Mouse (Mus musculus): ENCODE data around the gene Aacs. TPM values are rescaled to one million over a fixed set of nuclear protein-coding genes. Genes with fewer than 3 reads are reported as not detected.
"Not testable (repeated sequence)": the region's sequence is repeated elsewhere in the genome, so short reads cannot be mapped to it uniquely, and the experiment has no call there.

Aacs gene
- total RNA-seq (2022), result 10 to 100 TPM; 44.9 to 73.7 (median 53.8) TPM

GRCm38 (mm10) chr5:125475601-125476285, at the start of gene Aacs:
Aacs (plus strand) TSS chr5:125475814.
- DNase-seq, result peak; percentile 96

- DNase-seq, result peak; percentile 68
Observed at GRCm38 (mm10) chr5:125426343-125426742, 49.3 kb upstream of the Aacs start.

- not testable (repeated sequence) for DNase-seq
Observed at GRCm38 (mm10) chr5:125432324-125432723, 43.3 kb upstream of the Aacs start.

DNA sequence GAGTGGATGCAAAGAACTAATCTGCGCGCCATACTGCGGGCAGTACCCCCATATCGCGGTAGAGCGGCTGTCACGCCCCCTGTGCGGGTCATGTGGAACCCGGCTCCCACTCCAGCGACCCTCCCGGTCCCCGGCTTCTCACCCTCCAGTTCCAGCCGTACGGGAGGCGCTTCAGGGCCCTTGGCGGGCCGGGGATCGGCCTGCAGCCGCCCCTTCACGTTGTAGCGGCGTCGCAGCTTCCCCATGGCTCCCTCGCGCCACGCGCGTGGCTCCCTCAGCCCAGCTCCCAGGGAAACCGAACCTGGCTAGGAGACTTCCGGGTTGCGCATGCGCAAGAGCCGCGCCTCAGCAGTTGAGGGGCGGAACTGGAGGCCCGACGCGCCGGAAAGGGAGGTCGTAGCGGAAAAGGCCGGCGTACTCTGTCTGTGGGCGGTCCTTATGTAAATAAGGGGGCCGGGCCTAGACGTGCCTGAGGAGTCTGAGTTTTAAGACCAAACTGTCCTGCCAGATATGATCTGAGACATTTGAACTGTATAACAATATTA, 41.7 kb upstream of the Aacs start, which contains the start of gene Dhx37:
Gene Dhx37, minus strand, starts transcription at position 329 of the 545 bp plus-strand sequence.
- peak; percentile 93 for DNase-seq

DNA sequence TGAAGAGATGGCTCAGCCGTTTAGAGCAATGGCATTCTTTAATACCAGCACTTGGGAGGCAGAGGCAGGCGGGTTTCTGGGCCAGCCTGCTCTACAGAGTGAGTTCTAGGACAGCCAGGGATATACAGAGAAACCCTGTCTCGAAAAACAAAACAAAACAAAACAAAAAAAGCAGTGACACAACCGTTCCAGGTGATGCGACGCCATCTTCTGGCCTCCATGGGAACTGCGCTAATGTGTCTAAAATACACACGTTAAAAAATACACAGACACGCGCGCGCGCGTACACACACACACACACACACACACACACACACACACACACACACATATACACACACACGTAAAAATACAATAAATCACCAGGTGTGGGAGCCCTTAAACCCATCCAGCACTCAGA, 41.3 kb upstream of the Aacs start:
- not testable (repeated sequence) for DNase-seq

DNA sequence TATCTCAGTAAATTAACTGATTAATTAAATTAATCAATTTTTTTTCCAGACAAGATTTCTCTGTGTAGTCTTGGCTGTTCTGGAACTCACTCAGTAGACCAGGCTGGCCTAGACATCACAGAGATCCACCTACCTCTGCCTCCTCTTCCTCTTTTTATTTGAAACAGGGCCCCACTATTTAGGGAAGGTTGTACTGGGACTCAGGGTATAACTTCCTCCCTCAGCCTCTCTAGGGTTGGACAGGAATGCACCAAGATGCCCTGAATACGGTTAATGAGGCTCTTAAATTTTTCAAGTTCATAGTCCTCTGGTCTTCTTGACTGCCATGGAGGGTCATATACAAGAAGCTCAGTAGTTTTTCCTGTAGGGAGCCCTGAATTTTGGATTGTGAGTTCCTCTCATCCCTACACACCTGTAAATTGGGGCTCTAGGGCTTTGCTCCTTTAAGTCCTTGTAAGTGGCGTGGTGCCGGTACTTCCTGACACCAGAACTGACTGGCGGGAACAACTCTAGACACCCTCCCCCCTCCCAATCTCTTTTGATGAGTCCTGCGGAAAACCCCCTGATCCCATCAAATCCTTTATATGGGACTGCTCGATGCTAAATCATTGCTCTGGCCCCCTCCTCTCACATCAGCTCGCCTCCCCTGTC, 34.9 kb upstream of the Aacs start:
- DNase-seq, result no peak

DNA sequence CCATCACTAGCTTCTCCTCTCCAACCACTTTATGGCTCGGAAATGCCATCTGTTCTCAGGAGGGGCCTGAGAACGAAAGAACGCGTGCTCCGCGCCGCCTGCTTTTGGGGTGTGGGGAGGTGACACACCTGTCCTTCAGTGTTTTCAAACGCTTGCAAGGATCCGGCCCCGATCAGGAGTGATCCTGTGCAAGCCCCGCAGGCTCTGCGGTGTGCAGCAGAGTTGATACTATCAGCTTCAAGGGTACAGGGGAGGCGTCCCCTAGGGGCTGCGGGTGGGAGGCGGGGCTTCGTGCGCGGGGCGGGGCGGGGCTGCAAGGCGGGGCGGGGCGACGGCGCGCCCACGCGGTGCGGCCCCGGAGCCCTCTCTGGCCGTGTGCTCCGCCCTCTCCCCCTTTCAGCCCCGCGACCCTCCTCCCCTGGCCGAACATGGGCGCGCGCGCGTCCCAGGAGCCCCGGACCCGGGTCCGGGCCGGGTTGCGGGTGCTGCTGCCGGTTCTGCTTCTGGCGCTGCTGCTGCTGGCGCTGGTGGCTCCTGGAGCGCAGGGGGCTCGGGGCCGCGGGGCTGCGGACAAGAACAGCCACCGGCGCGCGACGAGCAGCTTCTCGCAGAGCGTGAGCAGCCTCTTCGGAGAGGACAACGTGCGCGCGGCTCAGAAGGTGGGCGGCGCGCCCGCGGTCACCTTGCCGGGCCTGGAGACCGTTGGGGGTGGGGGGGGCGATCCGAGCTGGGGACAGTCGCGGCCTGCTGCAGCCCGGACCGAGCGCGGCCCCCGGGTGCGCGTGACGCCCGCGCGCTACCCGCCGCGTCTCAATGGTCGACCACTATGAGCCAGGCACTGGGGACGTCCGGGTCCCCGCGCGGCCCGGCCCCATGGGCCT, 34.1 kb upstream of the Aacs start, which contains the start of gene Bri3bp:
Gene Bri3bp, plus strand, starts transcription at position 335 of the 881 bp plus-strand sequence.
- no peak for DNase-seq

GRCm38 (mm10) chr5:125442136-125442995, 33.2 kb upstream of the Aacs start:
- no peak for DNase-seq

GRCm38 (mm10) chr5:125443335-125443734, 32.3 kb upstream of the Aacs start:
- DNase-seq, result no peak

GRCm38 (mm10) chr5:125443915-125444314, 31.7 kb upstream of the Aacs start:
- DNase-seq, result no peak

DNA sequence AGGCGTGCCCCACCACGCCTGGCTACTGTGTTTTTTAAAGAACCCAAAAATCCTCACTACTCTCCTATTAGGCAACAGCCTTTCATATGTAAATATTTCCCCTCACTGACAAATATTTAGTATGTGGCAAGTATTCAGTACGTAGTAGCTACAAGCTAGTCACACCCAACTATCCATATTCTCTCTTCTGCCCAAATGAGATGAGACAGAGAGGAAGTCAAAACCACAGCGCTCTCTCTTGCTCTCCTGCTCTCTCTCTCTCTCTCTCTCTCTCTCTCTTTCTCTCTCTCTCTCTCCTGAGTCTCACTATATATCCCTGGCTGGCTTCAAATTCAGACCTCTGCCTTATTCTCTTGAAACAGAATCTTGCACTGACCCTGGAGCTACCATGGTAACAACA, 31.1 kb upstream of the Aacs start:
- DNase-seq, result no peak

DNA sequence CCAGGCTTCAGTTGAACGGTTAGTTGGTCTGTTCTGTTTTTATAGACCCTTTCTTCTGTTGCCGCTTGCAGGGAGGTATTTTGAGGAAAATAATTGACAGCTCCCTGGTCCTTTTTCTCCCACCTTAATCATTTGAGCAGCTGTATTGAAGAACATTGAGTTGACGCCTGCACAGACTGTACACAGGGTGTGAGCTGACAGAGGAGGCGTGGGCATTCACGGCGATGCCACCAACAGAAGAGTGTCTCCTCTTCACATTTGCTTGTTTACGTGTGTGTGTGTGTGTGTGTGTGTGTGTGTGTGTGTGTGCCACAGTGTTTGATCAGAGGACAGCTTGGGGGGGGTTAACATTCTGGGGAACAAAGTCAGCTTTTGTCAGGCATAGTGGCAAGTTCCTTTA, 29.3 kb upstream of the Aacs start:
- DNase-seq, result no peak

- DNase-seq, result no peak
Observed at GRCm38 (mm10) chr5:125448026-125448425, 27.6 kb upstream of the Aacs start.

DNA sequence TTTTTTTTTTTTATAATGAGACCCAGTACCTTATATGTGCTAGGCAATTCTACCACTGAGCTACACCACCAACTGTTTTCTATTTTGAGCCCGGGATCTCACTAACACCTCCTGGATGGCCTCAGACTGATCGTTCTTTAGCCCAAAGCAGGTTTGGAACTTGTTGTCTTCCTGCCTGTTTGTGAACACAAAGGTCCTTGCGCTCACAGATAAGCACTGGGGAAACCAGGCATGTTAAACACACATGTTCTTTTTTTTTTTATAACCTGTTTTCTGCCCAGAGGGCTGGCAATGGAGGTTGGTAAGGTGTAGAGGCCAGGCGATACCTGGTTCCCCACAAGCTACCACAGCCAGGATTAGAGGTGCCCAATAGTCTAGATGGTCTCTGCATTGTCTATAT, 27.0 kb upstream of the Aacs start:
- DNase-seq, result no peak

- no peak for DNase-seq
Observed at GRCm38 (mm10) chr5:125449306-125449705, 26.3 kb upstream of the Aacs start.

GRCm38 (mm10) chr5:125452573-125452972, 23.0 kb upstream of the Aacs start:
- DNase-seq, result peak; percentile 86

- DNase-seq, result no peak
Observed at GRCm38 (mm10) chr5:125456100-125456499, 19.5 kb upstream of the Aacs start.

- DNase-seq, result no peak
Observed at GRCm38 (mm10) chr5:125457538-125457937, 18.1 kb upstream of the Aacs start.

- no peak for DNase-seq
Observed at GRCm38 (mm10) chr5:125460574-125460973, 15.0 kb upstream of the Aacs start.

DNA sequence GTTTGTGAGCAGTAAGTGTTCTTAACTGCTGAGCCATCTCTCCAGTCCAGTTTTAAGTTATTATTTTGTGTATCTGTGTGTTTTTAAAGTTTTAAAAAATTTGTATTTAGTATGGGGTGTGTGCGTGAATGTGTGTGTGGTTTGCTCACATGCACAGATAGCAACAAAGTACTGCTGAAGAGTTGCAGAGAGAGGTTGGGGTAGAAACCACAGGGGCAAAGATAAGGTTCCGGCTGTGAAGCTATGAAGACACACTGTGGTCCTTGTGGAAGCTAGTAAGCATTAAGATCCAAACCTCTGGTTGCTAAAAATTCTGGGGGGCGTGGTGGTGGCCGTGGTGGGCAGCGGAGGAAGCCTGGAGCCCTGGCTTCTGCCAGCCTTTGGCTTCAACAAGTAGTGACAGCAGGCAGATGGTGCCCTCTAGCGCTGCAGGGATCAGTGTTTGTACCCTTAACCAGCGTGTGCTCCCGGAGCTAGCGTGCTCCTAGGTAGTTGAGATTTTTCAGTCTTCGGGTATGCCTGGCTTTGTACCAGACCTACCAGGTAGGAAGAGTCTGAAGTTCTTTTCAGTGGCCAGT, 13.7 kb upstream of the Aacs start:
- DNase-seq, result no peak

DNA sequence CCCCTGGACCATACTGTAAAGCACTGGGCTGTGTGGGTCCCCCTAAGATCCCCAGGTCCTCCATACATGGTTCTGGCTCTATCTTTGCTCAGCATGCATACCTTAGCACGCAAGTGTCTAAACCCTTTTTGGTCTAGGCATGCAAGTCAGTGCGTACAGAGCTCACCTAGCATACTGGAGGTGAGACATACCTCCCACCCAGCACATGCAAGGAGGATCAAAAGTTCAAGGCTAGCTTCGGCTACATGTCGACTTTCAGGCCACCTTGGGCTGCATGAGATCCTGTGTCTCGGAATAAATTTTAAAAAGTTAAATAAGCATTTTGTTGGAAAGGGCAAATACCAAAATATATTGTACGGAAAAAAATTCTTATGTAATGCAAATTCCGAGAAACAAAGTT, 10.4 kb upstream of the Aacs start:
- no peak for DNase-seq

Measured in adrenal gland, adult 8-10 months (tissue).